Mouse (Mus musculus): ENCODE measurements around the gene Cyb5rl.
"Not testable (repeated sequence)": the region's sequence is repeated elsewhere in the genome, so short reads cannot be mapped to it uniquely, and the experiment has no call there.

Cyb5rl gene

GRCm38 (mm10) chr4:107109181-107109580, 42.4 kb downstream of the Cyb5rl start:
- DNase-seq (ENCODE audit: low spot score) = not testable (repeated sequence)

- no peak for DNase-seq (ENCODE audit: low spot score)
Observed at GRCm38 (mm10) chr4:107114278-107114677, 47.5 kb downstream of the Cyb5rl start.

- DNase-seq (ENCODE audit: low spot score) = no peak
Observed at GRCm38 (mm10) chr4:107117741-107118385, 51.1 kb downstream of the Cyb5rl start.

GRCm38 (mm10) chr4:107119056-107119455, 52.3 kb downstream of the Cyb5rl start:
- DNase-seq (ENCODE audit: low spot score) = no peak

- no peak for DNase-seq (ENCODE audit: low spot score)
Observed at GRCm38 (mm10) chr4:107120676-107121075, 53.9 kb downstream of the Cyb5rl start.

- no peak for DNase-seq (ENCODE audit: low spot score)
Observed at GRCm38 (mm10) chr4:107121165-107121943, 54.6 kb downstream of the Cyb5rl start.

- DNase-seq (ENCODE audit: low spot score) = no peak
Observed at GRCm38 (mm10) chr4:107124376-107124775, 57.6 kb downstream of the Cyb5rl start.

GRCm38 (mm10) chr4:107125101-107125500, 58.3 kb downstream of the Cyb5rl start:
- DNase-seq (ENCODE audit: low spot score) = no peak

- DNase-seq (ENCODE audit: low spot score) = no peak
Observed at GRCm38 (mm10) chr4:107126389-107126788, 59.6 kb downstream of the Cyb5rl start.

- no peak for DNase-seq (ENCODE audit: low spot score)
Observed at GRCm38 (mm10) chr4:107126891-107127524, 60.2 kb downstream of the Cyb5rl start.

GRCm38 (mm10) chr4:107127901-107128669, 61.3 kb downstream of the Cyb5rl start:
- DNase-seq (ENCODE audit: low spot score) = no peak

GRCm38 (mm10) chr4:107129373-107129772, 62.6 kb downstream of the Cyb5rl start:
- DNase-seq (ENCODE audit: low spot score) = no peak

- DNase-seq (ENCODE audit: low spot score) = no peak
Observed at GRCm38 (mm10) chr4:107130534-107130933, 63.7 kb downstream of the Cyb5rl start.

- no peak for DNase-seq (ENCODE audit: low spot score)
Observed at GRCm38 (mm10) chr4:107134891-107135290, 68.1 kb downstream of the Cyb5rl start.

- DNase-seq (ENCODE audit: low spot score) = no peak
Observed at GRCm38 (mm10) chr4:107135663-107136062, 68.9 kb downstream of the Cyb5rl start.

GRCm38 (mm10) chr4:107136531-107136930, 69.7 kb downstream of the Cyb5rl start:
- DNase-seq (ENCODE audit: low spot score) = no peak

Measured in spleen, adult 12 weeks (tissue).